Mouse (Mus musculus): ENCODE measurements around the gene Gm17018.

Gm17018 gene

DNA sequence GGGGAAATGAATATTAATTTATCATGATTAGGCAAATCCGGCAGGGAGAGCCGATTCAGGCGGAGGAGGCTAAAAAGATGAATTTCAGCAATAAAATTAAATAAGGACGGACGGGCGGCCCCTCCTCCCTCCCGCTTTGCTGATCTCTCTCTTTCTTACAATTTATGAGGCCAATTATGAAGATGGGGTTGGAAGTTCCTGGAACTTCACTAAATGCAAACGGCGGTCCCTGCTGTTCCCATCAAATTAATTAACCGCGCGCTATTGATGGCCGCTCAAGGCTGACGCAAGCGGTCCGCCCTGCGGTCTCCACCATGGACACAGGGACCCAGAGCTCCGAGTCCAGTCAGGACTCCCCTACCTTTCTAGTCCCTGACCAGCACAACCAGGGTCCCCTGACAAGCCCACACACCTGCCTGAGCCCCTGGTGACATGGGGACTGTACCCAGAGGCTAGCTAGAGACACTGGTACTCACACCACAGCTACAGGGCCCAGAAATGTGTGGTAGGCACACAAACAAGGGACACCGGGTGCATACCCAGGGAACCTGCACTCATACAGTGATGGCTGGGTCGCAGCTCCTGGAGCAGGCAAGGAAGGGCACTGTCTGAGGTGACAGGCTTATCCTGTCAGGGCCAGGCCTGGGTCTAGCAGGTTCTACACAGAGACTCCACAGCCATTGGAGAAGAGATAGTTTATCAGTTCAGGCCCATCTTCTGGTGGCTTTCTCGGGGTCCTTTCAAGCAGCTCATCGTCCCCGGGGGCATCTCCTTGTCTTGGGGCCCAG is 11.1 kb upstream of the Gm17018 start:
- in situ Hi-C loops (cut with MseI, MboI), result loop anchor here (5.0 to 10.0 kb wide), 2 partner anchors 237 to 325 kb away; no protein-coding TSS in a partner anchor

DNA sequence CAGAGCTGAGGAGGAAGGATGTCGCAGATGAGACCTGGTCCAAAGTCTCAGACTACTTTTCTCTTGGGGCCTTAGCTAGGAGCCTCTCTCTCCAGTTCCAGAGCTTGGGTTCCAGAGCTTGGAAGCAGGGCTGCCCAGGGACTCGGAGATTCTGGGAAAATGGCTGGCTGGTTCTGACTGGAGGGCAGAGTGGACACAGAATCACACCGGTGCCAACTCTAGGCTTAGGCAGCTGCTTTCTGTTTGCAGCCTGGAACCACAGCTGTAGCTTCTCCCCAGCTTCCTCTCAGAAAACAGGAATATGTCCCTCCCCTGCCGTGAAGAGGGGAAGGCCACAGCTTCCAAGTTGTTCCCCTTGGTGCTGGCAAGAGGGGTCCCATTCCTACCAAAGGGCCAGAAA is 10.5 kb upstream of the Gm17018 start:
- in situ Hi-C loops (cut with MseI, MboI), result loop anchor here (5.0 to 10.0 kb wide), 2 partner anchors 238 to 325 kb away; no protein-coding TSS in a partner anchor

DNA sequence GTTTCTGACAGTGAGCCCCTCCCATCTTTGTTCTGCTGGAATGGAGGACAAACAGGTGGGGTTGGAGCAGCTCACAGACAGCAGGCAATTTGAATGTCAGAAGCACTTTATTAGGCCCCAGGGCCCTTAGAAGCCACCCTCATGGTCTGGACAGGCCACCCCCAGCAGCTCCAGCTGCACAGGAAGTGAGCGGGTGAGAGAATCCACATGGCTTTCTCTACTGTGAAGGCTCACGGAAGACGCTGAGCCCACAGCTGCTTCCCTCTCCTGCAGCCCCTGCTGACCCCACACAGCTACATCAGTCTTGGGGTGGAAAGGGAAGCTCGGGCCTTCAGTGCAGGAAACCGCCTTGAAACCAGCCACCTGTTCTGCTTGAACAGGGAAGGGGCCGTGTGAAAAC is 8.2 kb upstream of the Gm17018 start:
- in situ Hi-C loops (cut with MseI, MboI), result no loop called here

DNA sequence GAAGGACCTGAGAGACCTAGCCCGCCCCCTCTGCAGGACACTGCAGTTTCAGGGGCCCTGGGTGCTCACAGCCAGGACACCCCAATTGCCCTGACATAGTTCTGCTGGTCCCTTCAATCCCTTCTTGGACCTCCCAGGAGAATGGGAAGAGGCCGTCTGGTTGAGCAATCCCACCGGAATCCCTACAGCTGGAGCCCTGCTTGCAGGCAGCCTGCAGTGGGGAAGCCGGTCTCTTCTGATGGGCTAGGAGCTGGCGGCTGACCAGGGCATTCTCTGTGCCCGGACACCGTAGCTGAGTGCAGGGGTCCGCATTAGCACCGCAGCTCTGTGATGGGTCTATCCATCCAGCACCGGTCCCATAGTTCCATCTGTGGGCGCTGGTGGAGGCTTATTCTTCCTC is 6.3 kb upstream of the Gm17018 start:
- in situ Hi-C loops (cut with MseI, MboI), result no loop called here

DNA sequence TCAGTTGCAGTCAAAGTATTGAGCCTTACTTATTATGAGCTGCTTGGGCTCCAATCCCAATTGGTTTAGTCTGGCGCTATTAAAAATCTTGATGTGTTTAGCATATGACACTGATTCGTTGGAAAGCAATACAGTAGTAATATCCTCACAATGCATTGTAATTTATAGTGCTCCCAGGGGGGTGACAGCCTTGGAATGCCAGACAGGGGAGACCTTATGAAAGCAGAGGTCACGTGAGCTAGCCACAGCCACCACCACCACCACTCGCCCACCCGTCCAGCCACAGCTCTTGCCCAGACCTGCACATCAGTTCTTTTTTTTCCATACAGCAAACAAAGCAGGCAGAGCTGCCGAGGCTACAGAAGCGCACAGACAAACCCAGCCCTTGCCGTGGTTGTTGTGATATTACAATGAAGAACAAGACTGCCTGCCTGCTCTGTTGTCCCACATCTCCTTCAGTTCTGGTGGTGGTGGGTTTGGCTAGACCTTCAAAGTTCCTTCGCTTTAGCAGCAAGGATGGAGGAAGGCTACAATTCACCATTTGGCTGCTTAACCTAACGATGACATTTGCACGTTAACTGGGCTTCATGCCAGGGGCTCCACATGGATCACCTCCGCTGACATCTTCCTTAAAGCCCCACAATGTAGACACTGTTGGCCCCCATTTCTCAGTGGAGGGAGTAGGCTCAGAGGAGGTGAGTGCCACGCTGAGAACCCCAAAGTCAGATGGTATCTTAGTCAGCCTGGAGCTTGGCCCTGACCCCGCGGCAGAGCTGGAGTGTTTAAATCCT is 5.7 kb downstream of the Gm17018 start:
- in situ Hi-C loops (cut with MseI, MboI), result no loop called here

DNA sequence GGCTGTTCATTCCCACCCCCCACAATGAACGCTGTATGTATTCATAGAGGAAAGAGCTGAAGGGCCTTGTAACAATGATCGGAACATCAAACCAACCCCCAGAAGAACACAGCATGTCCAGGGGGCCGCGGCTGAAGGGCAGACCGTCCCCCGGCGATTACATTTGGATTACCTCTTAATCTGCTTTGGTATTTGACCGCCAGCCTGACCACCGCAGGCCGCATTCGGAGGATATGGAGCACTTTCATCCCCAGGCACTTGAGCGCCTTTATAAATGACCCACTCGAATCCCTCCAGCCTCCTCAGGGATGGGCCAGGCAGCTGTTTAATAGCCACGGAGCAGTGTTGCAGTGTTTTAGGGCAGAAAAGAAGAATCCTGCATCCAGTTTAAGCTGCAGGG is 7.0 kb downstream of the Gm17018 start:
- in situ Hi-C loops (cut with MseI, MboI), result no loop called here

DNA sequence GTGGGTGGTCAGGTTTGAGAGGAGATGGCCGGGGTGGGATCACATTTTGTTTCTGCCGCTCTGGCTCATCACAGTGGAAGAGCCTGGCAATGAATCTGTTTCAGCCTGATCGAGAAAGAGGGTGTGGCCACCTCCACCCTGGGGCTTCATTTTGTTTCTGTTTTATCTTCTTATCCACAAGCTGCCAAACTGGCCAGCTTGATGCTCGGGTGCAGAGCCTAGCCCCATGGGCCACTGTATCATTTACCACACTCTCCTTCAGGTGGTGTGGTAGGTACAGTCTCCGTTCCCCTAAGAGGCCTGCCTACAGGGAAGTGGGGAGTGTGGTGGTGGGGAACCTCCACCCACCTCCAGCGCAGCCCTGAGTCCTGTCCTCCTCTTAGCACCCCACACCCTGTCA is 12.6 kb downstream of the Gm17018 start:
- in situ Hi-C loops (cut with MseI, MboI), result loop anchor here (10.0 kb wide), 1 partner anchor 172 kb away; the partner anchor contains the start of genes Fgf8 (in 2 of the 2) and Npm3 (in 2 of the 2)

DNA sequence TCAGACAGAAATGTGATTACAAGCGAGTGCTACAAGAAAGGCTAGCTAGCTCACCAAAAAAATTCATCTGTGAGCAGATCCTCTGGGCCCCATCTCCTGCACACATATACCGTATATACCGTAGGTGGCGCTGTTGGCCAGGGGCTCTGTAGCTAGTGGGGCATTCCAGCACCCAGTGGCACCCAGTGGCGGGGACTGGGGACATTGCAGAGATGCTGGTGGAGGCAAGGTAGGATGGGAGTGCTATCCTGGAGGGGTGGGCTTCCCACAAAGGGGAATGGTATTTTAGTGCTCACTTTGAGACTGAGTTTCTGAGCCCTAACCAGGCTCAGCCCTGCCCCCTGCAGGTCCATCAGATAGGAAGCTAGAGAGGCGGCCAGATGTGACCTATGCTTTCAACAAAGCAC is 13.4 kb downstream of the Gm17018 start:
- in situ Hi-C loops (cut with MseI, MboI), result loop anchor here (10.0 kb wide), 1 partner anchor 171 kb away; the partner anchor contains the start of genes Fgf8 (in 2 of the 2) and Npm3 (in 2 of the 2)

DNA sequence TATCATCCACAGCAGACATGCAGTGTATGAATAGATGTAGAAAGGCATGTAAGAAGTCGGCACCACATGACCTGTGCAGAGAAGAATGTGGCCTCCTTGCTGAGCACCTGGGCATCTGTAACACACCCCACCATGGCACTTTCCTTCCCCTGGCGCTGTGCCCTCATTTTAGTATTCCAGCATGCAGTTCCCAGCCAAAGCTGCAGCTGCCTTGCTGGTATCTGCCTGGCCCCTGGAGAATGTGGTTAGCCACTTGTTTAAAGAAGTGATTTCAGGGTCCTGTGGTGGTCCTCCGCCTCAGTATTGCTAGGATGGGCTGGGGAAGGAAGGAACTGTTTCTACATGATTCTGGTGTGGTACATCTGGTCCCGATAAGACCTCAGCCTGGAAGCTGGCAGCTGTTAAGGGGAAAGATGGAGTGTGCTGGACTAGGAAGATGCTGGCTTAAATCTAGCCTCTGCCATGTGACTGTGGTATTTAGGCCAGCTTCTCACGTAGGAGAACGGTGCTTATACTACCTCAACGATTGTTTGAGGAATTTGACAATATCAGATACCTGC is 14.0 kb downstream of the Gm17018 start:
- in situ Hi-C loops (cut with MseI, MboI), result loop anchor here (10.0 kb wide), 1 partner anchor 170 kb away; the partner anchor contains the start of genes Fgf8 (in 2 of the 2) and Npm3 (in 2 of the 2)

DNA sequence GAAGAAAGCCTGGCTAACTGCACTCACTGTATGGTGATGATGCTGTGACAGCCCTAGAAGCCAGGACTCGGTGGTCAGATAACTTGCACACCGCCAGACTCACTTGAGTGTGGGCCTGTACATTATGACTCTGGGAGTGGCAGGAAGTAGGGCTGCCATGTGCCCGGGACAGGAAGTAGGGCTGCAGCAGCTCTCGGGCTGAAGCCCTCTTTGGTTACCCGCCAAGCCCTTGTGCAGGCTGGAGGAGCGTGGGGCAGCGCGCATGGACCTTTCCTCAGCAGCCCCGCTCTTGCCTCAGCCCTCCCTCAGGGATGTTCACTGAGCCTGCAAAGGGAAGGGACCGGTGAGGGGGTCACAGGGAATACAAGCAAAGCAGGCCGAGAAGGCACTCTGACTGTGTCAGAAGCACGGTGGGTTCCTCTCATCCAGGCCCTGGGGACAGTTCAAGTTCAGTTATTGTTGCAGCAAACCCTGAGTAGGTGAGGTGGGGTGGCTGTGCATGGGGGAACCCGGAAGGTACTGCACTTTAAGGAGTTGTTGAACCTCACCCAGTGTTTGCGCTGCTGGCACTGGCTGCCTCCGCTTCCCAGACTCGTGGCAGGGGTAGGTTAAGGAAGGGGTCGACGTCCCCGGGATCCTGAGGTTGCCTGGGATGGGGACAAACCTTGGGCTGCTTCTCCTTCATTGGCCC is 14.7 kb downstream of the Gm17018 start:
- in situ Hi-C loops (cut with MseI, MboI), result loop anchor here (10.0 kb wide), 1 partner anchor 170 kb away; the partner anchor contains the start of genes Fgf8 (in 2 of the 2) and Npm3 (in 2 of the 2)

DNA sequence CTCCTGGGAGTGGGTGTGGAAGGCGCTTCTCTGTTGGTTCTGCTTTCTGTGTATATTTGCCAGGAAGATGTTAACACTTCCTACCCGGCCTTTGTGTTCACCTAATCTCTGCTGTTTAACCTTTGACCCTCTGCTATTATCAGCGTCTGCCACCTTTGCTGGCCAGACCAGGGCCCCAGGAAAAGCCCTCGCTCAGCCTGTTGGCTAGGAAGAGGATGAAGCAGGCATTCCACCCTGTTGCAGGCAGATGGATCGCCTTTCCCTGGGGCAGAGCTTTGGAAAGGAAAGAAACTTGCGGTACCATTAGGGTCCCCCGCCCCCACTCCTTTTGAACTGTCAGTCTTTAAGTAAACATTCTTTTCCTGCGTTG is 15.2 kb downstream of the Gm17018 start:
- in situ Hi-C loops (cut with MseI, MboI), result loop anchor here (10.0 kb wide), 1 partner anchor 169 kb away; the partner anchor contains the start of genes Fgf8 (in 2 of the 2) and Npm3 (in 2 of the 2)

DNA sequence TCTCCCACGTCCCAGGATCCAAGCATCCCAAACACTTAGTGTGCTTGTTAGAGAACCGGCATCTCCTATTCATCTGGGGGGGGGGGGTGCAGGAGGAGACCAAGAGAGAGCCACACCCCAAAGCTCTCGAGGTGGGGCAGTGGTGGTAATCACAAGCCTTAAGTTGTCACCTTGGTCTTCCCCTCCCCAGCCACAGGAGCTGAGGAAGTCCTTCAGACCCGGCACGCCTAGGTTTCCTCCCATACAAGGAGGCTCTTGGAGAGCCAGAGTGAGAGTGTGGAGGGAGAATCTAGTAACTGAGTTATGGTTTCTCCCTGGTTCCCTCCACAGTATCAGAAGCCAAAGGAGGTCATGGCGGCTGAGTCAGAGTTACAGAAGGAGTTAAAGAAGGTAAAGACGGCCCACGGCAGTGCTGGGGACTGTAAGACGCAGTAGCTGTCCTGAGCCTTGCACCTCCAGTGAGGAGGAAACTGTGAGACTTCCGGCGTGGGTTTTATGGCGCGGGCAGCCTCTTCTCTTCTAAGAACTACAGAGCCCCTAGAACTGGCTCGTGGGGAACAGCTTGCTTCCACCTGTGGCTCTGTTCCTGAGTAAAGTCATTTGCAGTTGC is 16.8 kb downstream of the Gm17018 start:
- in situ Hi-C loops (cut with MseI, MboI), result loop anchor here (10.0 kb wide), 1 partner anchor 168 kb away; the partner anchor contains the start of genes Fgf8 (in 2 of the 2) and Npm3 (in 2 of the 2)

DNA sequence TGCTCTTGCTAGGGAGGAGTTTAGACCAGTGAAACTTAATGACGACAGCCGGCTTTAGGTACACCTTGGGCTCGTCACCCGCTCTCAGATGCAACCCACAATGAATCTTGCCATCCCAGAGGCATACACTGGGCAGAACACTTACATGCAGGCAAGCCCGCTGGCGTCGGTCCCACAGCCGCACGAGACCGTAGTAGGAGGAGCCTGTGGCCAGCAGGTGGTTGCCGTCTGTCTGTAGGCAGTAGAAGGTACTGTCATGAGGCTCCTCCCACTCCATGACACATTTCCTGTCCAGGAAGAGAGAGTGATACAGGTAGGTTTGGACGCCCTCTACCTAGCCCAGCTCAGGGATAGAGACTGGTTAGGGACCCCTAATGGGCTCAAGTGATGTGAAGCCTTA is 18.6 kb downstream of the Gm17018 start:
- in situ Hi-C loops (cut with MseI, MboI), result loop anchor here (10.0 kb wide), 1 partner anchor 166 kb away; the partner anchor contains the start of genes Fgf8 (in 2 of the 2) and Npm3 (in 2 of the 2)

DNA sequence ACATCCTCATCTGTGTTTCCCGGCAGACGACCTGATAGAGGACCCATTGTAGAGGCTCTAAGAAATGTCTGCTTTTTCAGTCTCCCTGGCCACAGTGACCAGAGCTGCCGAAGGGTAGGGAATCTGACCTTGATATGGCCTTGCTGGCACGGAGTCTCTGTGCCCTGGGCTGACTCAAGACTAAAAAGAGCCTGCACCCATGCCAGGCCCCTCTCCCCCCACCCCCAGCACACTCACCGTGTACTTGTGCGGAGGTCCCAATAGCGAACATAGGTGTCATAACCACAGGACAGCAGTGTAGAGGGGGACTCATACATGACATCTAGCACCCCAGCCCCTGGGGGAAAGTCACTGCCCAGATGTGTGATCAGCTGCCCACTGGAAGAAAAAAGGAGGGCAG is 19.0 kb downstream of the Gm17018 start:
- in situ Hi-C loops (cut with MseI, MboI), result loop anchor here (10.0 kb wide), 1 partner anchor 165 kb away; the partner anchor contains the start of genes Fgf8 (in 2 of the 2) and Npm3 (in 2 of the 2)

DNA sequence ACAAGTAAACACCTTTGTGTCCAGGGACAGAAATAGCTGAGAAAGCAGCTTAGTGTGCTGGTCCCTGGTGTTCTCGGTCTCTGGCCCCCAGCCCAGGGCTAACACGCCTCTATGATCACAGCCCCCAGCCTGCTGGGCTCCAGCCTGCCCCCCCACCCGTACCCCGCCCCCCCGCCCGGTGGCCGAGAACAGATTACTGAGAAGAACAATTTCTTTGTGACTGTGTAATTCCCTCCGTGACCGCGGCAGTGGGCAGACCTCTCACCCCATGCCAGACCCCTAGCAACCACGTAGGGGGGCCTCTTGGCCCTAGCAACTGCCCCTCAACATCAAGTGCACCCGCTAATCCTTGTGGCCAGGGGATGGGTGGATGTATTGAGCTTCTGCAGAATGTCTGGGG is 19.8 kb downstream of the Gm17018 start:
- in situ Hi-C loops (cut with MseI, MboI), result no loop called here

DNA sequence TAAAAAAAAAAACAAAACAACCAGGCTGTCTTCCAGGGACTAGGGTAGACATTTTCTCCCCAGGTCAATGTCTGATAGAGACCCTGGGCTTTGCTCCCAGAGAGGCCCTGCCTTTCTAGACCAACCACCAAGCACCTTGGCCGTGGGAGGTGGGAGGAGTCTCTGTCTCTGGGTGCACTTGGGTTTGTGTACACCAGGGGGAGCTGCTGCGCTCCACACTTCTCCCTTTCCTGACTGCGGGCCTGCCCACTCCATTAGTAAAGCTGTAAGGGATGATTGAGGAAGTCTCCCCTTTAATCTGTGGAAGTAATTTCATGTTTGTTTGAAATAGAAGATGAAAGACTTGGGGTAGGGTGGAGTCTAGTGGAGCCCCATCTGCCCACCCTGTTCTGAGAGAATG is 20.8 kb downstream of the Gm17018 start:
- in situ Hi-C loops (cut with MseI, MboI), result no loop called here

DNA sequence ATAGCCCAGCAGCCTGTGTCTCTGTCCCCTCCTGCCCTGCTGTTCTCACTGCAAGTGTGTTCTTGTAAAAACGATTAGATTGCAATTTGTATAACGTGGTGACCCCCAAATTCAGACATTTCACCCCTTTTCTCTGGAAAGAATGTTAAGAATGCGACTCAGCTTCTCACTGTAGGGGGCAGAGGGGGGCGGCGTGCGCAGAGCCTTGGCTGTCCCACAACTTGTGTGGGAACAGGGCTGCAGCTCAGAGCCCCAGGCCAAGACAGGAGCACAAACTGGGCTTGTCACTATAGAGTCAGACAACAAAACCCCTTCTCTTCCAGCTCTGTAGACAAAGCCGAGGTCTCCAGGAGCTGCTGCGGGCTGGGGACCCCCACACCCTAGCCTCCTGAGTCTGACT is 21.7 kb downstream of the Gm17018 start:
- in situ Hi-C loops (cut with MseI, MboI), result no loop called here

DNA sequence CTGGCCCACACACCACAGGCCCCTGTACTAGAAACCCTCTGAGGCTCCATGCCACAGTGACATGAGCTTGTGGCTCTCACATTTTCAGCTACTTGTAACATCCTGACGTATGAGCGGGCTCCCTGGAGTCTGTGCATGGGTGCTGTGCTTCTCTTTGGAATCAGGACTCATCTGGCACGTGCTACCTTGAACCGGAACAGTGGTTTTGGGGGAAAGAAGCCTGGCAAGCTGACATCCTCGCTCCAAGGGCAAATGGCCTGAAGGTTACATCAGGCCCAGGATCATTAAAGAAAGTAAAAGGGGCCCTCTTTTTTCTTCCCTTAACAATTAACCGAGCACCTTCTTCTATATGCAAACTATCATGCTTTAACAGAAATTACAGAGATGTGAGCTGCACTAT is 22.7 kb downstream of the Gm17018 start:
- in situ Hi-C loops (cut with MseI, MboI), result no loop called here

DNA sequence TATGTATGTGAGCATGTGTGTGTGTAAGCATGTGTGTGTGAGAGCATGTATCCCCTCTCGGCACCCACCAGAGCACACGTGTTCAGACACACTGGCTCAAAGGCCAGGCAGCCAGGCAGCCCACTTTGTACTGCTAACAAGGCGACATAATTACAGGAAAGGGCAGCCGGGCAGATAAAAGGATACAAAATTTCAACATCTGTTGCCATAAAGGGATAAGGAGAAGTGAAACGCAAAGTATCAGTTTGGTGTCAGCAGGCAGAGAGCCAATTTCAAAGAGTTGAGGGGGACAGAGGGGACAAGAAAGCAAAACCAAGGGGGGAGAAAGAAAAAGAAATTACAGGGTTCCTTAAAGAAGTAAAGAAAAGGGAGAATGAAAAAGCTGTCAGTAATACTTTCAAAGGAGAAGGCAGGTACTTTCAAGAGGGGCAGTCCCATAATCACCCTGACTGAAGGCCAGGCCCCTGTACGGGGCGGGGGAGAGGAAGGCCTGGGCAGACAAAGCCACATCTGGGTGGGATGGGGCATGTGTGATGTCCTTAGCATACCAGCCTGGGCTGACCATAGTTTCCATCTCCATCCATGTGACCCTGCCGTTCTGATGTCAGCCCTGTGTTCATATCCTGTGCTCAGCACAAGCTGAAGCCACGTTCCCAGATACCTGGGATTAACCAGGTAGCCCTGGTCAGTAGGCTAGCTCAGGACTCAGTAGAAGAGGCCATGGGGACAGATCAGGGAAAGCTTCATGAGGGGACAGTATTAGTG is 24.6 kb downstream of the Gm17018 start:
- in situ Hi-C loops (cut with MseI, MboI), result no loop called here

DNA sequence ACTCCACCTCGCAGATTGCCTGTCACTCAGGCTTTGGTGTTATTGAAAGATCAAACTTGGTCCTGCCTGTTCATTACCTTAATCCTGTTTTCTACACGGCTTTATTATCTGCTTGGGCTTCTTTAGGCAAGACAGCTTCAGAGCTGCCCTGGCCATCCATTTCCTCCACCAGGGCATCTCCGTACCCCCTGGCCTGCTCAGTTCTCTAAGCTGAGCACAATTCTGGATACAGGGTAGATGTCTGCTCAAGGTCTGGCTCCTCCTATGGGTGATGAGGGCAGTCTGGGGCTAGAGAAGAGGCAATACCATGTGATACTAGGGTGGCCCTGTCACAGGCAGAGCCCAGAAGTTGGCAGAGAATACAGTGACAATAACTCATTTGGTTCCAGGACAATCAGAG is 26.4 kb downstream of the Gm17018 start:
- in situ Hi-C loops (cut with MseI, MboI), result no loop called here
